Mouse (Mus musculus) ES-E14 (cell line): ENCODE results near the gene Snx5.

Source experiments
- CHD2 ChIP-seq: IDR thresholded peaks from 2 replicates; pipeline ENCODE4 v1.6.1; 2014; ENCODE audit warnings: mild to moderate bottlenecking, low read depth, low read length, inconsistent platforms
- MAFK ChIP-seq: IDR thresholded peaks from 2 replicates; pipeline ENCODE4 v1.6.1; 2014; ENCODE audit warnings: mild to moderate bottlenecking, low read depth, low read length, inconsistent platforms; ENCODE audit not compliant: insufficient read depth
- ZC3H11A ChIP-seq: IDR thresholded peaks from 2 replicates; pipeline ENCODE4 v1.6.1; 2012; ENCODE audit warnings: low read depth, mild to moderate bottlenecking, inconsistent platforms, low read length, borderline replicate concordance
- ZNF384 ChIP-seq: IDR thresholded peaks from 2 replicates; pipeline ENCODE4 v1.6.1; 2012; ENCODE audit warnings: low read depth, low read length, inconsistent platforms

DNA sequence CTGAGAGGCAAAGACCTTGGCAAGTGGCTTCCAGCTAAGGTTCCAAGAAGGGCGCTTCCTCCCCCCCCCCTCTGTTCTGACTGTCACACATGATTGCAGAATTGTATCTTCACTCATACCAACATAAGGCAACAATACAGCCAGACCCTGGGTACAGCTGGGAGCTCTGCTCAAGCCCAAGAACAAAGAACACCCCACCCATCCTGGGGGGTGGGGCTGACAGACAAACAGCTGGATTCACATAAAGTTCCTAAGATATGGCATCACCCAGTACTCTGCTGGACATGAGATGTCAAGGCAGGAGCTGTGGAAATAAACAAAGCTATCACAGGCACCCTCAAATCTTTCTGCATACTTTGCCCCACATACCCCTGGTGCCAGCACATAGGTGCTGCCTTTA is 63.3 kb downstream of the Snx5 start:
- TF ChIP-seq ZNF384 (no peak), MAFK (no peak), ZC3H11A (no peak), CHD2 (no peak)
